Mouse (Mus musculus) hindbrain, embryonic 16.5 days (tissue): Measurements from ENCODE around the gene Frmd8. TPM values are rescaled to one million over a fixed set of nuclear protein-coding genes. Genes with fewer than 3 reads are reported as not detected.

ENCODE experiments used
- ATAC-seq: fragments of 200-750 bp; cut with Nextera tagmentation; 2 replicates; pipeline ENCODE4 v1.8.0; 2017; ENCODE audit warnings: moderate TSS enrichment, moderate library complexity
- H3K27ac ChIP-seq: fragments of 300-500 bp; sonication (generic); 2 replicates; pipeline ENCODE4 v1.5.1; 2014; ENCODE audit warnings: low read depth, mild to moderate bottlenecking, control low read depth, low read length, moderate library complexity
- H3K27me3 ChIP-seq: fragments of 300-500 bp; sonication (generic); replicated peaks from 2 replicates; pipeline ENCODE4 v1.6.1; 2014; ENCODE audit warnings: low read length; ENCODE audit not compliant: control insufficient read depth, insufficient read depth
- H3K36me3 ChIP-seq: fragments of 300-500 bp; sonication (generic); 2 replicates; pipeline ENCODE4 v1.6.1; 2014; ENCODE audit warnings: mild to moderate bottlenecking, low read length, moderate library complexity, mixed read lengths; ENCODE audit not compliant: control insufficient read depth, insufficient read depth
- H3K4me1 ChIP-seq: fragments of 300-500 bp; sonication (generic); 2 replicates; pipeline ENCODE4 v1.6.1; 2014; ENCODE audit warnings: low read depth, low read length; ENCODE audit not compliant: control insufficient read depth, insufficient read depth
- H3K4me2 ChIP-seq: fragments of 300-500 bp; sonication (generic); 2 replicates; pipeline ENCODE4 v1.6.1; 2014; ENCODE audit warnings: mild to moderate bottlenecking, low read length, control low read depth, moderate library complexity
- H3K4me3 ChIP-seq: fragments of 300-500 bp; sonication (generic); 2 replicates; pipeline ENCODE4 v1.5.1; 2014; ENCODE audit warnings: mild to moderate bottlenecking, low read length, control low read depth, moderate library complexity
- H3K9ac ChIP-seq: fragments of 300-500 bp; sonication (generic); 2 replicates; pipeline ENCODE4 v1.6.1; 2014; ENCODE audit warnings: low read depth, mild to moderate bottlenecking, control low read depth, low read length, moderate library complexity
- H3K9me3 ChIP-seq: fragments of 300-500 bp; sonication (generic); 2 replicates; pipeline ENCODE4 v1.6.1; 2014; ENCODE audit warnings: mild to moderate bottlenecking, low read length, moderate library complexity; ENCODE audit not compliant: control insufficient read depth
- WGBS: fragments of 180-500 bp; shearing (Covaris S2); extraction: QIAGEN DNeasy Blood & Tissue Kit; methylation state at CpG from one replicate; pipeline ENCODE4 v1.1.7; 2014; 5-methylcytosine and 5-hydroxymethylcytosine counted together
- polyA plus RNA-seq: library from polyadenylated mRNA; unstranded; fragments of >200 nt; fragmentation: Nextera tagmentation; extraction: Ambion mirVana; gene quantifications from 2 replicates; pipeline ENCODE4 v1.2.1, GENCODE M21; 2015

Frmd8 gene
- polyA plus RNA-seq, 1 experiment from 2014 or later: 18.1 TPM

- no peak for ATAC-seq
- Histone ChIP-seq H3K9ac (no peak overlapping the region), H3K36me3 (no peaks in the 10 kb centered on the region), H3K9me3 (no peaks in the 10 kb centered on the region), H3K4me3 (no peak overlapping the region), H3K4me1 (no peaks in the 10 kb centered on the region), H3K27ac (no peak overlapping the region), H3K4me2 (no peak overlapping the region), H3K27me3 (no peaks in the 10 kb centered on the region)
- WGBS: 90% methylated on average over 4 of the region's 4 CpGs
Measured at GRCm38 (mm10) chr19:5831958-5832320, 43.1 kb downstream of the Frmd8 start.

DNA sequence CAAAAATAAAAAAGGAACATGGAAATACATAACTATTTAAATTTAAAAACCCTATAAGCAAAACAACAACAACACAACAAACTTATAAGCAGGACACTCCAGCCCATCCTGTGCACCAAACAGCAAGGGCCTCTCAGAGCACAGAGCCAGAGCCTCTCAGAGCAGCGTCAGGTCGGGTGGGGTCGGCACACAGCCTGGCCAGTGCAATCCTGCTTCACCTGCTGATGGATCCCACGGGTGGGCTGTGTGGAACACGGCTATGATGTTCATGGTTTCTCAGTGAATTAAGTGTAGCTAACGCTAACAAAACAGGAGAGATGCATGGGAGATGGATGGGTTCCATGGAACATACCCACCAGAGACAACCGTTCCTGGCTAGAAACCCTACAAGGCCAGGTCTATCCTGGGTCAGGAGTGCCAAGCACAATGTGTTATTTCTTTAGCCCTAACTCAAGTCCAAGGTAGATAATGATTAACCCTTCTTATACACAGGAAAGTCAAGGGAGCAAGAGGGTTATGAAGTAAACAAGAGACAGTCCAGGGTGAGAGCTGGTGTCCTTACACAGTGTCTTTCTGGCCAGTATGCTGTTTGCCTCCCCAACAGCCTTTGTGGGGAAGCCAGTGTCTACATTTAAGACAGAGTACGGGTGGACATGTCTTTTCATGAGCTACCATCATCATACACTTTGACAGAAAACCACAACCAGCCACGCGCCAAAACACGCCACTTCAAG is 43.7 kb downstream of the Frmd8 start:
- Histone ChIP-seq H3K27ac (no peak overlapping the region), H3K4me3 (no peak overlapping the region), H3K36me3 (no peaks in the 10 kb centered on the region), H3K4me1 (no peaks in the 10 kb centered on the region), H3K27me3 (no peaks in the 10 kb centered on the region), H3K4me2 (no peak overlapping the region), H3K9me3 (no peaks in the 10 kb centered on the region), H3K9ac (no peak overlapping the region)
- ATAC-seq: no peak
- WGBS: 92% methylated on average over 11 of the region's 11 CpGs

- Histone ChIP-seq H3K4me2 (no peak overlapping the region), H3K36me3 (no peaks in the 10 kb centered on the region), H3K4me1 (no peaks in the 10 kb centered on the region), H3K27me3 (no peaks in the 10 kb centered on the region), H3K4me3 (no peak overlapping the region), H3K9ac (no peak overlapping the region), H3K9me3 (no peaks in the 10 kb centered on the region), H3K27ac (no peak overlapping the region)
- 92% methylated on average over 7 of the region's 7 CpGs for WGBS
- no peak for ATAC-seq
Measured at GRCm38 (mm10) chr19:5830776-5831175, 44.3 kb downstream of the Frmd8 start.

DNA sequence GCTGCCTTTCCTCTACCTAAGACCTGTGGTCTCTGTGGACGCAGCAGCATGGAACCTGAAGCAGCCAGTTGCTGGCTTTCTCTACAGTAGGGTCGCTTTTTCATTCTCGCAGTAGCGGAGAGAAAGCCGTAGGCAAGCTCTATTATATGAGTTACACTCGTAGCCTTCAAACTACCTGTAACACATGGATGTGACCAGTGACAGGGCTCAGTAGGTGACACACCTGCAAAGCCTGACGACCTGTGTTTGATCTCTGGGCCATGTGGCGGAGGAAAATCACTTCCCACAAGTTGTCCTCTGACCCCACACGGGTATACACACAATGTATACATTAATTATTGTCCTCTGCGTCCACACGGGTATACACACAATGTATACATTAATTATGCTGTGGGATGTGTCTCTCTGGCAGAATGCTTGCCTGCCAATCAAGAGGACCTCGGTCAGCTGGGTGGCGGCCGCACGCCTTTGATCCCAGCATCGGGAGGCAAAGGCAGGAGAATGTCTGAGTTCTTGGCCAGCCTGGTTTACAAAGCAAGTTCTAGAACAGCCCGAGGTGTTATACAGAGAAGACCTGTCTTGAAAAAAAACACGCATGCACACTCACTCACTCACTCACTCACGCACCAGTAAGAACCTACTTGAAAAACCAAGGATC is 45.0 kb downstream of the Frmd8 start:
- Histone ChIP-seq H3K36me3 (no peaks in the 10 kb centered on the region), H3K4me1 (no peaks in the 10 kb centered on the region), H3K4me2 (no peak overlapping the region), H3K4me3 (no peak overlapping the region), H3K27me3 (no peaks in the 10 kb centered on the region), H3K27ac (no peak overlapping the region), H3K9ac (no peak overlapping the region), H3K9me3 (no peaks in the 10 kb centered on the region)
- ATAC-seq: no peak
- WGBS: 70% methylated on average over 19 of the region's 19 CpGs

DNA sequence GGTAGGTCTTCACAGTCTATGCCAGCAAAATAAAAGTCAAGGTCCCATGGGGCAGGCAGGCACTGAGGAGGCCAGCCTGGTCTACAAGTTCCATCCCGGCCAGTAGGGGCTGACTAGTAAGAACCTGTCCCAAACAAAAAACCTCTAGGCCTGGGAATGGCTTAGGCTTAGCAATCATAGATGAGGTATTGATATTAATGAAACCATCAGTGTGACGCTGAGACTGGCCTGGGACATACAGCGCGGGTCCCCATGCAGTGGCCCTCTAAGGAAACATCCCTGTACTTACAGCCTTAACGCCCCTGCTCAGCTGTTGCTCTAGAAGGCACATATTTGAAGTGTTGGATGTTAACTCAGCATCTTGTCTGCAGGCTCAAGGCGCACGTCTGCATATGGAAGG is 46.2 kb downstream of the Frmd8 start:
- Histone ChIP-seq H3K27ac (no peak overlapping the region), H3K36me3 (no peaks in the 10 kb centered on the region), H3K9ac (no peak overlapping the region), H3K27me3 (no peaks in the 10 kb centered on the region), H3K9me3 (no peaks in the 10 kb centered on the region), H3K4me3 (no peak overlapping the region), H3K4me2 (no peak overlapping the region), H3K4me1 (no peaks in the 10 kb centered on the region; the same call in 1 of the 2 replicates)
- 91% methylated on average over 7 of the region's 7 CpGs for WGBS
- ATAC-seq: no peak

- no peak overlapping the region for H3K27ac ChIP-seq
- no peak for ATAC-seq
- H3K27me3 ChIP-seq: no peaks in the 10 kb centered on the region
- no peaks in the 10 kb centered on the region for H3K36me3 ChIP-seq
- no peak overlapping the region for H3K4me2 ChIP-seq
- H3K4me3 ChIP-seq: no peak overlapping the region
- WGBS: 90% methylated on average over 3 of the region's 3 CpGs
- no peaks in the 10 kb centered on the region for H3K9me3 ChIP-seq
- no peak overlapping the region for H3K9ac ChIP-seq
- peaks cover 3% of the 10 kb centered on the region for H3K4me1 ChIP-seq
Measured at GRCm38 (mm10) chr19:5828155-5828554, 46.9 kb downstream of the Frmd8 start.

DNA sequence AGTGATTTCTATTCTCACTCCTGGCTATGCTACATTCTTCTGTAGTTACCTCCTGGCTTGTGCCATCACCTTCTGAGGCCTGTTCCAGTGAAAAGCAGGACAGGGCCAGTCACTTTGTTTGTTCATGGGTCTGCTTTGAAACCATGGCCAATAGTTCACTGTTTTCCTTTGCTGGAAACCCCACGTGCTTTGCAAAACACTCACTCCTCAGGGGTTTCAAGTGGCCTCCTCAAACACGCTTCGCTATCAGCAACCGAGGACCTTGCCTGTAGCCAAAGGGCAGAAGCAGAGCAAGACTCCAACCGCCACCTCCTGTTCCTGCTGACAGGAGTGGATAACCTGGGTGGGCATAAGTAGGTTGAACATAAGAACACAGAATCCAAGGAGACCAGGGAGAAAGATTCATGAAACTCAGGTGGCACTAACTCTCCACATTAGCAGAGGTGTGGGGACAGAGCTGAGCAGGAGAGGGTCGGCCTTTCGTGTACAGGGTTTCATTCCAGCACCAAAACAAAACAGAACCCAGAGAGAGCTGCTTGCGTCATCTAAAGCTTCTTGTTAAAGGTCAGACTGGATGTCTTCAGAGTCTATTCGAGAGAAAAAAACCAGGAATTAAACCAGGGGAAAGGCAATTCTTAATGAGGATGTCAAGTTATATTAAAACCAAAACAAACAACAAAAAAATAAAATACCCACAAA is 47.5 kb downstream of the Frmd8 start:
- Histone ChIP-seq H3K4me1 (peaks cover 8% of the 10 kb centered on the region), H3K27me3 (no peaks in the 10 kb centered on the region), H3K36me3 (no peaks in the 10 kb centered on the region), H3K9ac (no peak overlapping the region), H3K9me3 (no peaks in the 10 kb centered on the region), H3K4me2 (no peak overlapping the region), H3K27ac (no peak overlapping the region), H3K4me3 (no peak overlapping the region)
- no peak for ATAC-seq
- WGBS: 78% methylated on average over 9 of the region's 9 CpGs

DNA sequence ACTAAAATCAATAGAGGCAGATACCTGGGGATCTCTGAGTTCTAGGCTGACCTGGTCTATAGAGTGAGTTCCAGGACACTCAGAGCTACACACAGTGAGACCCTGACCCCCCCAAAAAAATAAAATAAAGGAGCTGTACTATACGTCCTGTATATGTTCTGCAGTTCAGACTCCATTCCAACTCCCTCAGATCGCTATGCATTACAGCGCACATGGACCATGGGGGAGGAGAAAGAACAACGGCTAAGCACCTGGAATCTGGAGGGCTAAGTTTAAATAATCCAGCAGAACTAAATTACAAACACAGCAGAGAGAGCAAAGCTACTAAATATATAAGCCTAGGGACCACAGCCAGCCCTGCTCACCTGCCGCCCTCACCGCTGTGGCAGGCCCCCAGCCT is 48.0 kb downstream of the Frmd8 start:
- 85% methylated on average over 6 of the region's 6 CpGs for WGBS
- ATAC-seq: no peak
- no peak overlapping the region for H3K9ac ChIP-seq
- H3K36me3 ChIP-seq: no peaks in the 10 kb centered on the region
- no peak overlapping the region for H3K4me2 ChIP-seq
- no peaks in the 10 kb centered on the region for H3K27me3 ChIP-seq
- H3K4me1 ChIP-seq: peaks cover 14% of the 10 kb centered on the region
- H3K9me3 ChIP-seq: no peaks in the 10 kb centered on the region
- H3K27ac ChIP-seq: no peak overlapping the region
- no peak overlapping the region for H3K4me3 ChIP-seq

DNA sequence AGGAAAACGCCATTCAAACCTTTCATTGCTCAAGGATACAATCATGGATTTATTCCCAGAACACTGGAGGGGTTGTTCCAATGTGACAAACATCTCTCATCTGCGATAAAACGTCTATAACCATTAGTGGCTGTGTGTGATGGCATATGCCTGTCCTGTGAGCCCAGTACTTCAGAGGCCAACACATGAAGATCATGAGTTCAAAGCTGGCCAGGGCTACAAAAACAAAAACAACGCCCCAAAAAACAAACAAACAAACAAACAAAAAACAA is 48.4 kb downstream of the Frmd8 start:
- WGBS: 83% methylated on average over 4 of the region's 4 CpGs
- H3K36me3 ChIP-seq: no peaks in the 10 kb centered on the region
- peaks cover 15% of the 10 kb centered on the region for H3K4me1 ChIP-seq

More for the DNA sequence above, 48.4 kb downstream of the Frmd8 start:
- H3K9ac ChIP-seq: no peak overlapping the region
- H3K27ac ChIP-seq: no peak overlapping the region
- no peak overlapping the region for H3K4me3 ChIP-seq
- H3K27me3 ChIP-seq: no peaks in the 10 kb centered on the region
- ATAC-seq: no peak
- no peaks in the 10 kb centered on the region for H3K9me3 ChIP-seq
- no peak overlapping the region for H3K4me2 ChIP-seq
